Mouse (Mus musculus) inflammation-experienced regulatory T-cells, adult 16 weeks (primary cell): ENCODE measurements around the gene Shisal2b. TPM values are rescaled to one million over a fixed set of nuclear protein-coding genes. Genes with fewer than 3 reads are reported as not detected.

ENCODE experiments used
- polyA plus RNA-seq: library from polyadenylated mRNA; unstranded; fragments of 100-300 nt; shearing (Covaris generic); gene quantifications from one replicate; pipeline ENCODE4 v1.2.1, GENCODE M21; 2017

Shisal2b gene
- polyA plus RNA-seq = not detected

DNA sequence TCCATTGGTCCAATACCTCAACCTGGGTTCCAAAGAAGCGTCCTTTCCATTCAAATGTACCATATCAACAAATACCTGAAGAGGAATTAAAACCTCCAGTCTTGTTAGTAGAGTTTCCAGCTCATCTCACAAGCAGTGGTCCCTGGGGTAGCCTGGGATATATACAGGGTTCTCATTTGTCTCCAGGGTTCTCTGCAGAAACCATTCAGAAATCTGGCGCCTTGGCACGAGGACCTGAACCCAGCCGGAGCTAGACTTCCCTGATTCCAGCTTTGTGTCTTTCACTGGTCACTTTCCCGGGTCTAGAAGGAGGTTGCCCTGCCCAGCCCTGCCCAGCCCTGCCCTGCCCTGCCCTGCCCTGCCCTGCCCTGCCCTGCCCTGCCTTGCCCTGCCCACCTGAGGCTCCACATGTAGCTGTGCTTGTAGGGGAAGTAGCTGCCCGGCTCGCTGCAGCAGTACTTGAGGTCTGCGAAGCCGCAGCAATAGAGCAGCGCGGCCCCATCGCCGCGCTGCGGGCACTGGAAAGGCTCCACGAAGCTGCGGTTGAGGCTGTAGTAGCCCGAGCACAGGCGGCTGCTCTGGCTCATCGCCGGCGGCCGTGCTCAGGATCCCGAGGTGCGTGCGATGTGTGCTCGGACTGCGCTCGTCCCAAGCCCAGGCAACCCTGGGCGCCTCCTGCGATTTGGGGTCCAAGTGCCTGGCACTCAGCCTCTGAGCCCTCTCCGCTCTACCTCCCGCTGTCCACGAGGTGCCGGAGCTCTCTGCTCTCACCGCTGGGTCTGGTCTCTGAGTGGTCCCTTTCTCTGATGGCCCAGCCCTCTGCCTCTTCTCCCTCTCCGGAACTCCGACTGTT is at the start of gene Shisal2b:
Gene Shisal2b (minus strand): TSS at position 767 of the 853 bp plus-strand sequence.

DNA sequence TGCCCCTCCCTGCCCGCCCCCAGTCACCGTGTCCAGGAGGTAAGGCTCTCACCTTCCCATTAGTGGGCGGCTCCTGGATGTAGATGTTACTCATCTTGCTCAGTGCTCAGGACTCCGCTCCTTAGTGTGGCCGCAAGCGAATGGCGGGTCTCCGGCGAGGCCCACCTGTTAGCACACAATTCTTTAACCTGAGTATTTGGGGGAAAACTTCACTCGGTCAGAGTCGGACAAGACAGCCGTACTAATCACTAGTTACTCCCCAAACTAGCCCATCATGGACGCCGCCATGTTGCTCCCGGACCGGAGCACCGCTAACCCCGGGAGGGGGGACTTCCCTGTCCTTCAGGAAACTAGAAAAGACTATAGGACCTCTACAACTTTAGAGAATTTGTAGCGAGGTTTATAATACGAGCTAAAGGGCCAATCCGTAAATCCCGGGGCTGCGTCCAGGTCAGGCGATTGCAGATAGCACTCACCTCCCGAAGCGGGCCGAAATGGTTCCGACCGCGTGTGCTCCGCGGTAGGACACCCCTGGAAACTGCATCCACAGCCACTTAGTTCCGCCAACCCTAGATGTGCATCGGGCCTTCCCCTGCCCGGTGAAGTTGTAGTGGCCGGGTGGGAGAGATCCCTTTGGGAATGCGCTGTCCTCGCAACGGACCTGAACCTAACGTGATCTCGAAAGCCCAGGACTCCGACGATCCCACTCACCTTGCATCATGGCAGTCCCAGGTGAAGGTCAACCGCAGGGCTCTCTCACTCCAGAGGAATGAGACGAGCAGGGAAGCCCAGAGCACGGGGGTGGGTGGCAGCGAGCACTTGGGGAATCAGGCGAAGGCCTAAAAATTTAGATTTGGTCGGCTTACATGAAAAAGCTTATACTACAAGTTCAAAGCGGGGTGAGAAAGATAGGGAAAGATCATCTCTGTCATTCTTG is 46.8 kb downstream of the Shisal2b start, which contains the start of gene Cwc27:
Gene Cwc27 (minus strand): TSS at position 508 of the 937 bp plus-strand sequence.

Other genes with a start within 250 kb of the Shisal2b start
- gene Srek1ip1, start 71.4 kb downstream of the Shisal2b start, polyA plus RNA-seq = 13.4 TPM
- 27.7 TPM for gene Cwc27, start 46.8 kb downstream of the Shisal2b start, polyA plus RNA-seq
- not detected for gene Rgs7bp, start 191.0 kb upstream of the Shisal2b start, polyA plus RNA-seq
- gene 4933425L06Rik, start 218.2 kb upstream of the Shisal2b start, polyA plus RNA-seq = not detected